8 mouse cellular contexts compared by ENCODE assay signal in genomic region chr4:34782730-34783129, GRCm38 (mm10). TPM values are rescaled to one million over a fixed set of nuclear protein-coding genes. Genes with fewer than 3 reads are reported as not detected.
A peak's percentile ranks its signal among the peaks of the same experiment; 100 is the strongest.
DNase-seq lines count a peak whose midpoint lies in the region; ATAC-seq lines count a peak whose summit lies in the region.
"Had no signal": no experiment of that assay in that cellular context is flagged by ENCODE, and none has a peak within 500 bp of the region (broad histone marks: within the 10 kb centered on the region; RNA-seq: fewer than 3 reads in every experiment).

No protein-coding gene starts in this region.

- DNase-seq in kidney, postnatal 14 days = peak; percentile 17
- DNase-seq in kidney, adult 18-20 months = no peak
- peak; percentile 44 for DNase-seq in A20 (ENCODE audit: low read depth, low spot score)
- peak; percentile 25 for DNase-seq in CD4-positive helper T cell, adult 2 months (ENCODE audit: low read depth, low spot score)
- DNase-seq in lung, postnatal 14 days = peak; percentile 21
- no peak for DNase-seq in gastrocnemius, adult 8-10 months (ENCODE audit: low spot score in 2 of 2)
- DNase-seq: layer of hippocampus, adult 9-11 months had no signal

- ATAC-seq in megakaryocyte, adult 5-6 weeks (ENCODE audit: poor library complexity, severe bottlenecking) = no peak

RNA-seq across cellular contexts. Expression of gene Smim8, which starts 4.5 kb away (rescaled TPM):
- 21.2 and 22.9 TPM in 2 replicates for total RNA-seq in megakaryocyte, adult 5-6 weeks (2015)
- 12.7 and 20.6 TPM in 2 replicates for total RNA-seq in megakaryocyte, adult 5-6 weeks (2017)
- 10 to 100 TPM; 25.1 to 31.3 (median 28.3) TPM for total RNA-seq in gastrocnemius, adult 8-10 months (2022)

RNA-seq across cellular contexts. Expression of gene Gm136, which starts 26.7 kb away (rescaled TPM):
- not detected in 2 replicates for total RNA-seq in megakaryocyte, adult 5-6 weeks (2015)
- total RNA-seq in megakaryocyte, adult 5-6 weeks (2017) = not detected in 2 replicates
- total RNA-seq in gastrocnemius, adult 8-10 months (2022) = not detected

RNA-seq across cellular contexts. Expression of gene Cfap206, which starts 52.7 kb away (rescaled TPM):
- not detected in 2 replicates for total RNA-seq in megakaryocyte, adult 5-6 weeks (2015)
- not detected in 2 replicates for total RNA-seq in megakaryocyte, adult 5-6 weeks (2017)
- total RNA-seq in gastrocnemius, adult 8-10 months (2022) = not detected

Comparison
In these comparisons a context has a peak if more than half of its experiments do, and no peak if none do; other contexts are left out.
1. DNase-seq: peak in kidney, postnatal 14 days (single experiment), A20 (single experiment), CD4-positive helper T cell, adult 2 months (single experiment) and lung, postnatal 14 days (single experiment); none in kidney, adult 18-20 months (single experiment) and gastrocnemius, adult 8-10 months (0 of 2).